Comparison of ENCODE assay signal across 8 mouse cellular contexts in the genomic region with DNA sequence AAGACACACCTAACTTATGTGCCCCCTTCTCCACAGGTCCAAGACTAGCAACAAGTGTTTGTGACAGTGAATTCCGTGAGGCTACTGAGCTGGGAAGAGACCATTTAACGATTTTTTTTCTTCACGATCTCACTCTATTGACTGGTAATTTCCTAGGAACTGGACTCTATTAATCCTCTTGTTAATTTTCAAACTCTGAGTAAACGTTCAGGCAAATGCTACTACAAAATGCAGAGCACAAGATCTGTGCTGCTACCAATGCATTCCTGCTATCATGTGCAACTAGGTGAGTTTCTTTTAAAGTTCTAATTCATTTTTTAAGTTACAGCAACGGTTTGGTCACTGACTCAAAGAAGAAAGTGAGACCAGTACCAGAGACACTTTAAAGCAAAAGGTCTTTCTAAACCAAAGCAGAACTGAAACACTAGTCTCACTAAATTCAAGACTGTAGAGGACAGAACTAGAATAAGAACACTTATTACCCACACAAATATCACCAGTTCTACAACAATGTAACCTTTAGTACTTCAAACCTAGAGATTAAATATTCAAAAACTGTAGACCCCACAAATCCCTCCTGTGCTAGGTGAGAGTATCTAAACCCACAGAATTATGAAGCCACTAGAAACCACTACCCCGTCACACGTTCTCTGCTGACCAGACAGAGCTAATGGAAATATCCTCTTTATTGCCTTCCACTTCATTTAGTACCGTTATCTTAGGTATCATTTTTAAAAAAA. TPM values are rescaled to one million over a fixed set of nuclear protein-coding genes. Genes with fewer than 3 reads are reported as not detected.
A peak's percentile ranks its signal among the peaks of the same experiment; 100 is the strongest.
DNase-seq lines count a peak whose midpoint lies in the region; ATAC-seq and TF ChIP-seq lines count a peak whose summit lies in the region.

No protein-coding gene starts in this region.

- H3K4me1 ChIP-seq in kidney, embryonic 15.5 days: peaks cover 43% of the 10 kb centered on the region
- peaks cover 35% of the 10 kb centered on the region for H3K4me1 ChIP-seq in embryonic facial prominence, embryonic 10.5 days
- peaks cover 16% of the 10 kb centered on the region; the same call in 1 of the 2 replicates for H3K4me1 ChIP-seq in midbrain, postnatal 0 days (ENCODE audit: insufficient read depth, low read length)

- no peak for DNase-seq in kidney, postnatal 4 days
- no peak for DNase-seq in embryonic facial prominence, embryonic 10.5 days (ENCODE audit: low spot score)
- DNase-seq in induced T-regulatory cell, adult 2 months (ENCODE audit: low read depth): peak; percentile 38
- DNase-seq in midbrain, postnatal 0 days (ENCODE audit: low spot score): no peak
- no peak for DNase-seq in c-Kit-positive CD71-positive TER-119-positive erythroid progenitor cells, embryonic 14.5 days (ENCODE audit: low spot score)
- no peak for DNase-seq in spleen, postnatal 36 days (ENCODE audit: low spot score in 2 of 2)
- DNase-seq in thymus, postnatal 14 days: no peak

- H3K9me3 ChIP-seq in kidney, embryonic 15.5 days (replicated peaks): no peaks in the 10 kb centered on the region
- 0 out of 2 replicates have a peak, but pooled peaks cover under 1% of the 10 kb centered on the region for H3K9me3 ChIP-seq in embryonic facial prominence, embryonic 10.5 days
- H3K9me3 ChIP-seq in midbrain, postnatal 0 days (ENCODE audit: low read length): no peaks in the 10 kb centered on the region

- peak overlapping the region; percentile 94; the same call in 1 of the 2 replicates for H3K9ac ChIP-seq in kidney, embryonic 15.5 days
- H3K9ac ChIP-seq in midbrain, postnatal 0 days (replicated peaks; ENCODE audit: low read length, poor library complexity, severe bottlenecking): no peak overlapping the region

- 0 out of 2 replicates have a peak overlapping the region, but pooled peaks have one; percentile 24 for H3K27ac ChIP-seq in kidney, embryonic 15.5 days
- no peak overlapping the region for H3K27ac ChIP-seq in embryonic facial prominence, embryonic 10.5 days (replicated peaks)
- no peak overlapping the region for H3K27ac ChIP-seq in midbrain, postnatal 0 days (ENCODE audit: low read depth, low read length)

- H3K36me3 ChIP-seq in kidney, embryonic 15.5 days: no peaks in the 10 kb centered on the region
- peaks cover 3% of the 10 kb centered on the region for H3K36me3 ChIP-seq in embryonic facial prominence, embryonic 10.5 days (replicated peaks)
- H3K36me3 ChIP-seq in midbrain, postnatal 0 days (ENCODE audit: insufficient read depth, low read length): no peaks in the 10 kb centered on the region

- 37% methylated on average over 8 of the region's 8 CpGs for WGBS in kidney, embryonic 15.5 days
- 68% methylated on average over 8 of the region's 8 CpGs for WGBS in embryonic facial prominence, embryonic 10.5 days
- WGBS in midbrain, postnatal 0 days: 52% methylated on average over 8 of the region's 8 CpGs

- peak overlapping the region; percentile 98 for H3K4me3 ChIP-seq in kidney, embryonic 15.5 days (replicated peaks)
- peak overlapping the region; percentile 93 for H3K4me3 ChIP-seq in embryonic facial prominence, embryonic 10.5 days
- peak overlapping the region; percentile 99 for H3K4me3 ChIP-seq in midbrain, postnatal 0 days (ENCODE audit: low read depth, low read length)

- no peak for TF ChIP-seq CTCF in midbrain, postnatal 0 days (IDR thresholded peaks at IDR 0.05)

- no peak for ATAC-seq in kidney, embryonic 15.5 days (replicated peaks; ENCODE audit: low FRiP score)
- ATAC-seq in midbrain, postnatal 0 days (ENCODE audit: low FRiP score): no peak

- H3K4me2 ChIP-seq in kidney, embryonic 15.5 days: peak overlapping the region; percentile 81
- peak overlapping the region; percentile 61 for H3K4me2 ChIP-seq in midbrain, postnatal 0 days (ENCODE audit: low read depth, low read length, poor library complexity, severe bottlenecking)

- no peaks in the 10 kb centered on the region for H3K27me3 ChIP-seq in kidney, embryonic 15.5 days
- no peaks in the 10 kb centered on the region for H3K27me3 ChIP-seq in embryonic facial prominence, embryonic 10.5 days (replicated peaks; ENCODE audit: low read depth, poor library complexity, severe bottlenecking)
- H3K27me3 ChIP-seq in midbrain, postnatal 0 days (ENCODE audit: insufficient read depth, low read length): no peaks in the 10 kb centered on the region

RNA-seq across cellular contexts. Expression of a gene that starts 1.7 kb away (rescaled TPM):
- polyA plus RNA-seq in kidney, embryonic 15.5 days (2015; fragmentation: Nextera tagmentation; extraction: Ambion mirVana): 45.8 TPM in 2 replicates
- polyA plus RNA-seq in embryonic facial prominence, embryonic 10.5 days (2016; fragmentation: Nextera tagmentation; extraction: Ambion mirVana): 53.6 and 54.1 TPM in 2 replicates
- total RNA-seq in midbrain, postnatal 0 days (2014; rRNA removed): 56.5 and 72.5 TPM in 2 replicates
- 25.7 and 27.8 TPM in 2 replicates for polyA plus RNA-seq in midbrain, postnatal 0 days (2015; fragmentation: Nextera tagmentation; extraction: Ambion mirVana)

RNA-seq across cellular contexts. Expression of a gene that starts 44.8 kb away (rescaled TPM):
- 10.6 and 20.1 TPM in 2 replicates for polyA plus RNA-seq in kidney, embryonic 15.5 days (2015; fragmentation: Nextera tagmentation; extraction: Ambion mirVana)
- 0.52 and 1.00 TPM in 2 replicates for polyA plus RNA-seq in embryonic facial prominence, embryonic 10.5 days (2016; fragmentation: Nextera tagmentation; extraction: Ambion mirVana)
- 3.2 and 3.7 TPM in 2 replicates for total RNA-seq in midbrain, postnatal 0 days (2014; rRNA removed)
- polyA plus RNA-seq in midbrain, postnatal 0 days (2015; fragmentation: Nextera tagmentation; extraction: Ambion mirVana): 0.54 and 0.80 TPM in 2 replicates
